Mouse (Mus musculus): ENCODE data around the gene Dnase1. TPM values are rescaled to one million over a fixed set of nuclear protein-coding genes. Genes with fewer than 3 reads are reported as not detected.

The Dnase1 gene
- polyA plus RNA-seq, 1 experiment from 2014 or later, result 4.5 TPM

GRCm38 (mm10) chr16:4052601-4053000 lies 15.9 kb downstream of the Dnase1 start:
- no peaks in the 10 kb centered on the region for H3K27me3 ChIP-seq (ENCODE audit: control insufficient read depth, insufficient read depth, low read length)
- peaks cover 92% of the 10 kb centered on the region for H3K36me3 ChIP-seq (ENCODE audit: control insufficient read depth, insufficient read depth, low read length)
- H3K4me1 ChIP-seq (ENCODE audit: control insufficient read depth in 2 of 2, insufficient read depth in 2 of 2, low read length in 2 of 2), result no peaks in the 10 kb centered on the region
- 92% methylated on average over 4 of the region's 4 CpGs for WGBS
- no peak for ATAC-seq (ENCODE audit: insufficient number of reproducible peaks, insufficient read depth, low FRiP score, low read depth)
- H3K9me3 ChIP-seq (ENCODE audit: control insufficient read depth, low read length), result no peaks in the 10 kb centered on the region
- no peak overlapping the region for H3K9ac ChIP-seq (ENCODE audit: low read length)
- H3K27ac ChIP-seq (replicated peaks in 1 of 2; ENCODE audit: control insufficient read depth in 1 of 2, insufficient read depth in 1 of 2, low read depth in 2 of 2, low read length in 2 of 2), result no peak overlapping the region
- no peak overlapping the region for H3K4me2 ChIP-seq (ENCODE audit: low read length)
- no peak overlapping the region for H3K4me3 ChIP-seq (ENCODE audit: control insufficient read depth in 1 of 2, insufficient read depth in 1 of 2, low read depth in 1 of 2, low read length in 2 of 2)

- Histone ChIP-seq H3K9ac (ENCODE audit: low read length) (no peak overlapping the region), H3K4me1 (ENCODE audit: control insufficient read depth in 2 of 2, insufficient read depth in 2 of 2, low read length in 2 of 2) (no peaks in the 10 kb centered on the region), H3K36me3 (ENCODE audit: control insufficient read depth, insufficient read depth, low read length) (peaks cover 92% of the 10 kb centered on the region), H3K9me3 (ENCODE audit: control insufficient read depth, low read length) (no peaks in the 10 kb centered on the region), H3K4me3 (ENCODE audit: control insufficient read depth in 1 of 2, insufficient read depth in 1 of 2, low read depth in 1 of 2, low read length in 2 of 2) (no peak overlapping the region), H3K27me3 (ENCODE audit: control insufficient read depth, insufficient read depth, low read length) (no peaks in the 10 kb centered on the region), H3K27ac (replicated peaks in 1 of 2; ENCODE audit: control insufficient read depth in 1 of 2, insufficient read depth in 1 of 2, low read depth in 2 of 2, low read length in 2 of 2) (no peak overlapping the region), H3K4me2 (ENCODE audit: low read length) (no peak overlapping the region)
- 80% methylated on average over 3 of the region's 3 CpGs for WGBS
- ATAC-seq (ENCODE audit: insufficient number of reproducible peaks, insufficient read depth, low FRiP score, low read depth), result no peak
These were observed 17.1 kb downstream of the Dnase1 start for GRCm38 (mm10) chr16:4053811-4054210.

GRCm38 (mm10) chr16:4064945-4065344 lies 28.2 kb downstream of the Dnase1 start:
- H3K4me1 ChIP-seq (ENCODE audit: control insufficient read depth in 2 of 2, insufficient read depth in 2 of 2, low read length in 2 of 2), result no peaks in the 10 kb centered on the region
- no peaks in the 10 kb centered on the region for H3K27me3 ChIP-seq (ENCODE audit: control insufficient read depth, insufficient read depth, low read length)
- WGBS, result 88% methylated on average over 4 of the region's 4 CpGs
- H3K9ac ChIP-seq (ENCODE audit: low read length), result no peak overlapping the region
- ATAC-seq (ENCODE audit: insufficient number of reproducible peaks, insufficient read depth, low FRiP score, low read depth), result no peak
- no peaks in the 10 kb centered on the region for H3K9me3 ChIP-seq (ENCODE audit: control insufficient read depth, low read length)
- peaks cover 83% of the 10 kb centered on the region for H3K36me3 ChIP-seq (ENCODE audit: control insufficient read depth, insufficient read depth, low read length)
- H3K4me2 ChIP-seq (ENCODE audit: low read length), result no peak overlapping the region
- no peak overlapping the region for H3K27ac ChIP-seq (replicated peaks in 1 of 2; ENCODE audit: control insufficient read depth in 1 of 2, insufficient read depth in 1 of 2, low read depth in 2 of 2, low read length in 2 of 2)
- no peak overlapping the region for H3K4me3 ChIP-seq (ENCODE audit: control insufficient read depth in 1 of 2, insufficient read depth in 1 of 2, low read depth in 1 of 2, low read length in 2 of 2)

- Histone ChIP-seq H3K4me2 (ENCODE audit: low read length) (no peak overlapping the region), H3K27me3 (ENCODE audit: control insufficient read depth, insufficient read depth, low read length) (no peaks in the 10 kb centered on the region), H3K9me3 (ENCODE audit: control insufficient read depth, low read length) (no peaks in the 10 kb centered on the region), H3K36me3 (ENCODE audit: control insufficient read depth, insufficient read depth, low read length) (peaks cover 49% of the 10 kb centered on the region), H3K9ac (ENCODE audit: low read length) (no peak overlapping the region), H3K4me3 (ENCODE audit: control insufficient read depth in 1 of 2, insufficient read depth in 1 of 2, low read depth in 1 of 2, low read length in 2 of 2) (no peak overlapping the region), H3K27ac (replicated peaks in 1 of 2; ENCODE audit: control insufficient read depth in 1 of 2, insufficient read depth in 1 of 2, low read depth in 2 of 2, low read length in 2 of 2) (no peak overlapping the region), H3K4me1 (ENCODE audit: control insufficient read depth in 2 of 2, insufficient read depth in 2 of 2, low read length in 2 of 2) (no peaks in the 10 kb centered on the region)
- no peak for ATAC-seq (ENCODE audit: insufficient number of reproducible peaks, insufficient read depth, low FRiP score, low read depth)
- 50% methylated on average over 8 of the region's 8 CpGs for WGBS
These were observed 31.8 kb downstream of the Dnase1 start for GRCm38 (mm10) chr16:4068588-4068987.

GRCm38 (mm10) chr16:4074297-4074696 lies 37.6 kb downstream of the Dnase1 start:
- Histone ChIP-seq H3K4me1 (ENCODE audit: control insufficient read depth in 2 of 2, insufficient read depth in 2 of 2, low read length in 2 of 2) (peaks cover 0 to 12% of the 10 kb centered on the region in 2 experiments; a peak in 3 of 4 replicates), H3K9ac (ENCODE audit: low read length) (no peak overlapping the region), H3K4me3 (ENCODE audit: control insufficient read depth in 1 of 2, insufficient read depth in 1 of 2, low read depth in 1 of 2, low read length in 2 of 2) (no peak overlapping the region), H3K9me3 (ENCODE audit: control insufficient read depth, low read length) (no peaks in the 10 kb centered on the region), H3K27me3 (ENCODE audit: control insufficient read depth, insufficient read depth, low read length) (no peaks in the 10 kb centered on the region), H3K4me2 (ENCODE audit: low read length) (no peak overlapping the region), H3K27ac (replicated peaks in 1 of 2; ENCODE audit: control insufficient read depth in 1 of 2, insufficient read depth in 1 of 2, low read depth in 2 of 2, low read length in 2 of 2) (no peak overlapping the region), H3K36me3 (ENCODE audit: control insufficient read depth, insufficient read depth, low read length) (no peaks in the 10 kb centered on the region)
- WGBS, result 56% methylated on average over 6 of the region's 6 CpGs
- no peak for ATAC-seq (ENCODE audit: insufficient number of reproducible peaks, insufficient read depth, low FRiP score, low read depth)

- WGBS, result 64% methylated on average over 3 of the region's 3 CpGs
- H3K27me3 ChIP-seq (ENCODE audit: control insufficient read depth, insufficient read depth, low read length), result no peaks in the 10 kb centered on the region
These were observed 38.1 kb downstream of the Dnase1 start for GRCm38 (mm10) chr16:4074836-4075235.

GRCm38 (mm10) chr16:4077384-4078061 lies 40.8 kb downstream of the Dnase1 start, which contains the start of gene Trap1:
Gene Trap1, minus strand, starts transcription at chr16:4077827.
- Histone ChIP-seq H3K4me1 (ENCODE audit: control insufficient read depth in 2 of 2, insufficient read depth in 2 of 2, low read length in 2 of 2) (peaks cover 0 to 29% of the 10 kb centered on the region in 2 experiments; a peak in 3 of 4 replicates), H3K4me2 (ENCODE audit: low read length) (peak within 1 kb of the TSS; percentile 89), H3K27me3 (ENCODE audit: control insufficient read depth, insufficient read depth, low read length) (no peaks in the 10 kb centered on the region), H3K4me3 (ENCODE audit: control insufficient read depth in 1 of 2, insufficient read depth in 1 of 2, low read depth in 1 of 2, low read length in 2 of 2) (peak within 1 kb of the TSS; percentile 73 to 98), H3K9me3 (ENCODE audit: control insufficient read depth, low read length) (no peaks in the 10 kb centered on the region), H3K36me3 (ENCODE audit: control insufficient read depth, insufficient read depth, low read length) (peaks cover 6% of the 10 kb centered on the region; the same call in 1 of the 2 replicates), H3K27ac (replicated peaks in 1 of 2; ENCODE audit: control insufficient read depth in 1 of 2, insufficient read depth in 1 of 2, low read depth in 2 of 2, low read length in 2 of 2) (peak within 1 kb of the TSS; percentile 71 to 91), H3K9ac (ENCODE audit: low read length) (peak within 1 kb of the TSS; percentile 88)
- peak; percentile 93 for ATAC-seq (ENCODE audit: insufficient number of reproducible peaks, insufficient read depth, low FRiP score, low read depth)
- under 1% methylated on average over 58 of the region's 58 CpGs for WGBS

More at GRCm38 (mm10) chr16:4074836-4075235, 38.1 kb downstream of the Dnase1 start:
- H3K9ac ChIP-seq (ENCODE audit: low read length), result no peak overlapping the region
- no peak for ATAC-seq (ENCODE audit: insufficient number of reproducible peaks, insufficient read depth, low FRiP score, low read depth)
- H3K4me3 ChIP-seq (ENCODE audit: control insufficient read depth in 1 of 2, insufficient read depth in 1 of 2, low read depth in 1 of 2, low read length in 2 of 2), result no peak overlapping the region
- H3K4me2 ChIP-seq (ENCODE audit: low read length), result no peak overlapping the region
- H3K9me3 ChIP-seq (ENCODE audit: control insufficient read depth, low read length), result no peaks in the 10 kb centered on the region
- peaks cover 0 to 17% of the 10 kb centered on the region in 2 experiments; a peak in 3 of 4 replicates for H3K4me1 ChIP-seq (ENCODE audit: control insufficient read depth in 2 of 2, insufficient read depth in 2 of 2, low read length in 2 of 2)
- H3K27ac ChIP-seq (replicated peaks in 1 of 2; ENCODE audit: control insufficient read depth in 1 of 2, insufficient read depth in 1 of 2, low read depth in 2 of 2, low read length in 2 of 2), result no peak overlapping the region
- no peaks in the 10 kb centered on the region for H3K36me3 ChIP-seq (ENCODE audit: control insufficient read depth, insufficient read depth, low read length)

Measured in heart, embryonic 14.5 days (tissue).